Mouse (Mus musculus) testis, adult 2 months (tissue): Measurements from ENCODE around the gene Fam155a.

Source experiments
- CTCF ChIP-seq: fragments of 200-500 bp; IDR thresholded peaks from 2 replicates; pipeline ENCODE4 v1.5.1; 2012; ENCODE audit warnings: low read depth, mild to moderate bottlenecking, inconsistent platforms, low read length, moderate library complexity; ENCODE audit not compliant: control insufficient read depth, insufficient read depth, insufficient replicate concordance
- POLR2A ChIP-seq: fragments of 200-500 bp; IDR thresholded peaks from 2 replicates; pipeline ENCODE4 v1.6.1; 2012; ENCODE audit warnings: low read depth, mild to moderate bottlenecking, inconsistent platforms, low read length, moderate library complexity; ENCODE audit not compliant: control insufficient read depth

DNA sequence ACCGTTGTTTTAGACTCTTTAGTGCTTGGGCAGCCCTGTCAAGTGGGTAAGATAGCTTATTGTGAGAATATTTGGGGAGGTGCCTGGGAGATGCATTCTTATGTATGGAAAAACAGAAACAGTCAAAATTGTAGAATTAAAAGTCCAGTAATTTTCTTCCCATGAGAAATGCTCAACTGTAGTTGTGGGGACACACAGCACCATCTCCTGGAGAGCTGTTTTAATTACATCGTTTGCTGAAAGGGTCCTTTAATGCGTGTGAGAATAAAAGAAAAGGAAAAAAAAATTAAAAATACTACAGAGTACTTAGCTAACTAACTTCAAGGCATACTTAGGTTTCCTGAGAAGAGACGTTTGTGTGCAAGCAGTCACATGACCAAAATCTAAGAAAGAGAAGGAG lies 582.3 kb downstream of the Fam155a start:
- TF ChIP-seq CTCF (no peak), POLR2A (no peak)
